18 mouse cellular contexts compared by ENCODE assay signal in genomic region chr3:109322225-109322624, GRCm38 (mm10).
"Had no signal": no experiment of that assay in that cellular context is flagged by ENCODE, and none has a peak within 500 bp of the region (broad histone marks: within the 10 kb centered on the region; RNA-seq: fewer than 3 reads in every experiment).

No protein-coding gene starts in this region.

- H3K9me3 ChIP-seq: midbrain, embryonic 10.5 days; midbrain, embryonic 12.5 days; neural tube, embryonic 13.5 days; neural tube, embryonic 15.5 days had no signal

- H3K9ac ChIP-seq: lung, embryonic 14.5 days; midbrain, embryonic 12.5 days; neural tube, embryonic 13.5 days; neural tube, embryonic 15.5 days had no signal

- H3K4me2 ChIP-seq: lung, embryonic 14.5 days; midbrain, embryonic 12.5 days; neural tube, embryonic 13.5 days; neural tube, embryonic 15.5 days had no signal

- H3K4me3 ChIP-seq: midbrain, embryonic 10.5 days; midbrain, embryonic 12.5 days; myocyte; neural tube, embryonic 13.5 days; neural tube, embryonic 15.5 days had no signal

- H3K27ac ChIP-seq: midbrain, embryonic 10.5 days; midbrain, embryonic 12.5 days; neural tube, embryonic 13.5 days; neural tube, embryonic 15.5 days had no signal

- H3K27me3 ChIP-seq: midbrain, embryonic 12.5 days; neural tube, embryonic 13.5 days; neural tube, embryonic 15.5 days had no signal

- H3K36me3 ChIP-seq: midbrain, embryonic 10.5 days; midbrain, embryonic 12.5 days; neural tube, embryonic 13.5 days; neural tube, embryonic 15.5 days had no signal

- H3K4me1 ChIP-seq: midbrain, embryonic 12.5 days; neural tube, embryonic 13.5 days; neural tube, embryonic 15.5 days had no signal

- ATAC-seq: midbrain, embryonic 16.5 days had no signal

- DNase-seq: lung, embryonic 14.5 days; lung, postnatal 10 days; lung, postnatal 4 days; midbrain, embryonic 14.5 days; retina, postnatal 1 day; right cerebral cortex, adult 18-20 months; right cerebral cortex, postnatal 25 days; right cerebral cortex, postnatal 4 days; spleen, adult 18-20 months; thymus, adult 18-20 months; thymus, postnatal 14 days; thymus, postnatal 36 days had no signal
